Mouse (Mus musculus): ENCODE results near the gene Gm21992.

DNA sequence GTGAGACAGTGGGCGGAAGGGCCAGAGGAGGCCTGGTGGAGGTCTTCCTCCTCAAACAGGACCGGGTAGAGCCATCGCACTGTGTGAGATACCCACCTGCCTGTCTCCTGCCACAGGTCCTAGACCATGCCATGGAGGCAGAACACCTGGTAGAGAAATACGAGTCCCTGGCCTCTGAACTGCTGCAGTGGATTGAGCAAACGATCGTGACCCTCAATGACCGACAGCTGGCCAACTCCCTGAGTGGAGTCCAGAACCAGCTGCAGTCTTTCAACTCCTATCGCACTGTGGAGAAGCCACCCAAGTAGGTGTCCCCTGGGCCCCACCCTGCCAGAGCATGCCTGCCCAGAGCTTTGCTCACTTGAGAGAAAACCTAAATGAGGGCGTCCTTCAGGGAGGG, 82.2 kb downstream of the Gm21992 start:
- TF ChIP-seq POLR2A (IDR thresholded peaks at IDR 0.05; ENCODE audit: insufficient read depth, low read length) (no peak), CTCF (IDR thresholded peaks at IDR 0.05; ENCODE audit: low read depth, low read length) (no peak), EP300 (IDR thresholded peaks at IDR 0.05; ENCODE audit: insufficient read depth, low read depth, low read length) (no peak)

Measured in ES-Bruce4 (cell line).